ENCODE assay signal across 9 mouse cellular contexts in the genomic region with DNA sequence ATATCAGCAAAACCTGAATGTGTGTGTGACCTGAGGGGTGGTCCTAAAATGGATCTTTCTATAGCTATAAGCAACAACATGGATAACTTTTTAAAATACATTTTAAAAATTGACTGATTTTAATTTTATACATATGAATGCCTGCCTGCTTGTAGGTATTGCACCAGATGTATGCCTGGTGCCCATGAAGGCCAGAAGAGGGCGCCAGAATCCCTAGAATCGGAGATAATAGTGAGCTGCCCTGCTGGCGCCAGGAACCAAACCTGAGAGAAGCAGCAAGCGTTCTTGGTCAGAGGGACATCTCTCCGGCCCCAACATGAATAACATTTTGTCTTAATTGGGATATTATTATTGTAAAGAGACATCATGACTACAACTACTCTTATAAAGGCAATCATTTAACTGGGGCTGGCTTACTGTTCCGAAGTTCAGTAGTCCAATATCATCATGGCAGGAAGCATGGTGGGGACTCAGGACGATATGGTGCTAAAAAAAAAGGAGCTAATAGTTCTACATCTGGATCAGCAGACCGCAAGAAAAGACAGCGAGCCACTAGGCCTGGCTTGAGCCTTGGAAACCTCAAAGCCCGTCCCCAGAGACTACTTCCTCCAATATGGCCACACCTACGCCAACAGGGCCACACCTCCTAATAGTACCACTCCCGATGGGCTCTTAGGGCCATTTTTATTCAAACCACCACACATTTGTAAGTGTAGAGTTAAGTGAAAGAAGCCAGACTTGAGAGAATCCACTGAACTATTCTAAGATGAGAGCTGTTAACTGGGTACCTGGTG. TPM values are rescaled to one million over a fixed set of nuclear protein-coding genes. Genes with fewer than 3 reads are reported as not detected.
DNase-seq lines count a peak whose midpoint lies in the region; ATAC-seq and TF ChIP-seq lines count a peak whose summit lies in the region.
"Had no signal": no experiment of that assay in that cellular context is flagged by ENCODE, and none has a peak within 500 bp of the region (broad histone marks: within the 10 kb centered on the region; RNA-seq: fewer than 3 reads in every experiment).

No protein-coding gene starts in this region.

- no peaks in the 10 kb centered on the region for H3K9me3 ChIP-seq in lung, embryonic 14.5 days (ENCODE audit: low read depth, low read length)
- H3K9me3 ChIP-seq: neural tube, embryonic 12.5 days had no signal

- peaks cover 4% of the 10 kb centered on the region for H3K4me1 ChIP-seq in thymus, adult 2 months (replicated peaks; ENCODE audit: control insufficient read depth, insufficient read depth, low read length)
- peaks cover 2% of the 10 kb centered on the region for H3K4me1 ChIP-seq in cortical plate, adult 2 months (ENCODE audit: control insufficient read depth, insufficient read depth, low read length)
- no peaks in the 10 kb centered on the region for H3K4me1 ChIP-seq in lung, embryonic 14.5 days (ENCODE audit: insufficient read depth)

- DNase-seq in heart, adult 11 months = peak; percentile 43
- no peak for DNase-seq in heart, postnatal 36 days
- peak; percentile 60 for DNase-seq in thymus, adult 2 months
- DNase-seq in thymus, adult 18-20 months = no peak
- peak; percentile 72 for DNase-seq in lung, embryonic 14.5 days
- peak; percentile 77 for DNase-seq in thymus, postnatal 4 days

- H3K4me2 ChIP-seq in lung, embryonic 14.5 days = no peak overlapping the region
- H3K4me2 ChIP-seq: neural tube, embryonic 12.5 days had no signal

- no peak overlapping the region for H3K4me3 ChIP-seq in thymus, adult 2 months (ENCODE audit: control insufficient read depth, insufficient read depth, low read length)
- no peak overlapping the region for H3K4me3 ChIP-seq in cortical plate, adult 2 months (ENCODE audit: insufficient read depth, low read length)
- no peak overlapping the region for H3K4me3 ChIP-seq in lung, embryonic 14.5 days (ENCODE audit: low read depth, low read length)
- H3K4me3 ChIP-seq: neural tube, embryonic 12.5 days had no signal

- no peak for TF ChIP-seq POLR2A in thymus, adult 2 months (IDR thresholded peaks at IDR 0.05; ENCODE audit: control insufficient read depth, extremely low read depth, insufficient read depth, low read length, poor library complexity)
- no peak for TF ChIP-seq POLR2A in cortical plate, adult 2 months (IDR thresholded peaks at IDR 0.05; ENCODE audit: extremely low read depth, insufficient read depth, low read length)

- ATAC-seq in lung, embryonic 14.5 days (ENCODE audit: insufficient read depth) = no peak
- no peak for ATAC-seq in frontal cortex, adult (ENCODE audit: low TSS enrichment)

- no peak overlapping the region for H3K27ac ChIP-seq in thymus, adult 2 months (ENCODE audit: control insufficient read depth, insufficient read depth, low read length)
- no peak overlapping the region for H3K27ac ChIP-seq in cortical plate, adult 2 months (ENCODE audit: insufficient read depth, low read length)
- H3K27ac ChIP-seq in lung, embryonic 14.5 days (ENCODE audit: low read depth) = no peak overlapping the region
- H3K27ac ChIP-seq: neural tube, embryonic 12.5 days had no signal

- intact Hi-C loops in heart, postnatal 36 days (cut with DNase I) = no loop called here

- H3K9ac ChIP-seq in lung, embryonic 14.5 days = no peak overlapping the region
- H3K9ac ChIP-seq: neural tube, embryonic 12.5 days had no signal

- WGBS in thymus, adult 2 months = 75% methylated on average over 12 of the region's 12 CpGs
- 53% methylated on average over 12 of the region's 12 CpGs for WGBS in lung, embryonic 14.5 days

- H3K27me3 ChIP-seq in thymus, adult 2 months (ENCODE audit: control insufficient read depth, insufficient read depth, low read length) = no peaks in the 10 kb centered on the region
- H3K27me3 ChIP-seq in lung, embryonic 14.5 days (ENCODE audit: insufficient read depth, low read length) = peaks cover 7% of the 10 kb centered on the region; the same call in 1 of the 2 replicates

- peak; percentile 66; the same call in 1 of the 2 replicates for TF ChIP-seq CTCF in thymus, adult 2 months (IDR thresholded peaks at IDR 0.05; ENCODE audit: borderline replicate concordance, control insufficient read depth, extremely low read depth, insufficient read depth, low read length, poor library complexity)
- peak; percentile 41 for TF ChIP-seq CTCF in cortical plate, adult 2 months (IDR thresholded peaks at IDR 0.05; ENCODE audit: extremely low read depth, insufficient read depth, low read length)
- TF ChIP-seq CTCF in lung, embryonic 14.5 days (IDR thresholded peaks at IDR 0.05; ENCODE audit: low read depth) = peak; percentile 63

- H3K36me3 ChIP-seq in thymus, adult 2 months (ENCODE audit: control insufficient read depth, insufficient read depth, low read length) = no peaks in the 10 kb centered on the region
- no peaks in the 10 kb centered on the region for H3K36me3 ChIP-seq in lung, embryonic 14.5 days (ENCODE audit: insufficient read depth)
- H3K36me3 ChIP-seq: neural tube, embryonic 12.5 days had no signal

RNA-seq across cellular contexts. Expression of a gene that starts 3.9 kb away (rescaled TPM):
- total RNA-seq in heart, postnatal 36 days (2021) = not detected
- 0.09 and 0.11 TPM in 2 replicates for polyA plus RNA-seq in thymus, adult 2 months (2012; rRNA removed)
- polyA plus RNA-seq in cortical plate, adult 2 months (2012; rRNA removed) = 0.13 and 0.38 TPM in 2 replicates
- polyA plus RNA-seq in lung, embryonic 14.5 days (2014; fragmentation: Nextera tagmentation; extraction: Ambion mirVana) = 0.20 TPM in 1 of 2 replicates, not detected in the other
- polyA plus RNA-seq: neural tube, embryonic 12.5 days had no signal

Comparison
In these comparisons a context has a peak if more than half of its experiments do, and no peak if none do; other contexts are left out.
1. DNase-seq: peak in heart, adult 11 months (single experiment), thymus, adult 2 months (single experiment), lung, embryonic 14.5 days (single experiment) and thymus, postnatal 4 days (single experiment); none in heart, postnatal 36 days (0 of 2) and thymus, adult 18-20 months (0 of 2).
2. Peak in every context shown above with its lines, with median percentiles within 50 percentile points of each other: CTCF ChIP-seq.